Mouse (Mus musculus) heart, postnatal 36 days (tissue): Measurements from ENCODE around the gene Slc5a3. TPM values are rescaled to one million over a fixed set of nuclear protein-coding genes. Genes with fewer than 3 reads are reported as not detected.

ENCODE experiments used
- DNase-seq, 2 experiments: peaks; one replicate each; pipeline ENCODE4 v3.0.0; 2021 to 2022
- intact Hi-C: fragments of 180-260 bp; cut with DNase I; formaldehyde crosslinking; loops from one replicate; pipeline ENCODE4 v1.15.1; 2025
- total RNA-seq, 2 experiments: library from RNA; stranded (reverse); gene quantifications; 2 replicates each; pipeline ENCODE4 v1.2.3; 2021

Gene Slc5a3
- 1 to 10 TPM; 5.6 to 5.8 TPM for total RNA-seq

DNA sequence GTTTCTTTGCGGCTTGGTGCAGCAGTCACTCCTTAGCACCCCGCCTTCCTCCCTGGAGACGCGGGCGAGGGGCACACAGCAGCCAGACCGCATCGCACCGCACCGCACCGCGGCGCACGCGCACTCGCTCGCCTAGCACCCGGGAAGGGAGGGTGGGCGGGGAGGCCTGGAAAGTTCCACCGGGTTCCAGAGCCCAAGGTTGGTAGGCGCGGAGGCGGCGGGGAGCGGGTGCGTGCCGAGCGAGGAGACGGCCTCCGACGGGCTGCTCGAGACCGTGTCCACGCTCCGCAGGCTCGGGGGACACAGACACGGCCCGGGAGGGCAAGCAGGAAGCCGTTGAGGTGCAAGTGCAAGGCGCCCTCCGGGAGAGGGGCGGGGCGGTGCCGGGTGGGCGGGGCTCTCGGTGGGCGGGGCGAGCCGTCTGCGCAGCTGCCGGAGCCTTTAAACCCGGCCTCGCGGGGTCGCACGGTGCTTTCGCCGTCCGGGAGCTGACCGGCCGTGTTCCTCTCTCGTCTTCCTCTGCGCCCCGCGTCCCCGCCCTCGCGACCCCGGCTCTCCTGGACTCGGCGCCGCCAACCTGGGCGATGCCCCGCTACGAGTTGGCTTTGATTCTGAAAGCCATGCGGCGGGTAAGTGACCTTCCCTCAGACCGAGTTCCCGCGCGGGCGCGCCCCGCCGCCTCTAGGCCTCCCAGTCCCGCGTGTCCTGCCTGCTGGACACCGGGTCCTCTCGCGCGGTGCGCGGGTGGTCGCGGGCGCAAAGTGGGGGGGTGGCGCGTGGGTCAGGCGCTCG, at the start of gene Slc5a3, which contains the start of the genes Mrps6 and Gm49711:
Slc5a3 (plus strand) TSS at position 471 of the 792 bp plus-strand sequence.
Mrps6 (plus strand) TSS at position 419 of the 792 bp plus-strand sequence.
Gm49711 (plus strand) TSS at position 465 of the 792 bp plus-strand sequence.
- intact Hi-C loops = loop anchor here (1.0 to 10.0 kb wide), 5 partner anchors 39 to 407 kb away; partner anchors contain the start of gene Smim11
- DNase-seq = peak; percentile 88 to 95

DNA sequence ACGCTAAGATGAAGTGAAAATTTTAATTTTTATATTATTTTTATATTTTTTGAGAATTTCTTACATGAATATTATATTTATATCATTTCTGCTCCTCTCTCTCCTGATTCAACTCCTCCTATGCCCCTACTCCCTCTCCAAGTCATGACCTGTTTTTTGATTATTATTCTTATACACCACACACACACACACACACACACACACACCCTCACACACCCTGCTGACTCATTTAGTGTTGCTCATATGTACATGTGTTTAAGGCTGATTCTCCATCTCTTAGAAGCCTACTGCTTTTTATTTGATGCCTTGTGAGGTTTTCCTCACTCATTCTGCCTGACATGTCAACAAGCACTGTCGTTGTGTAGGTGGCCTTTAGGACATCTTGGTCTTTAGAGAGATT, 48.5 kb upstream of the Slc5a3 start:
- no peak for DNase-seq
- intact Hi-C loops = no loop called here

DNA sequence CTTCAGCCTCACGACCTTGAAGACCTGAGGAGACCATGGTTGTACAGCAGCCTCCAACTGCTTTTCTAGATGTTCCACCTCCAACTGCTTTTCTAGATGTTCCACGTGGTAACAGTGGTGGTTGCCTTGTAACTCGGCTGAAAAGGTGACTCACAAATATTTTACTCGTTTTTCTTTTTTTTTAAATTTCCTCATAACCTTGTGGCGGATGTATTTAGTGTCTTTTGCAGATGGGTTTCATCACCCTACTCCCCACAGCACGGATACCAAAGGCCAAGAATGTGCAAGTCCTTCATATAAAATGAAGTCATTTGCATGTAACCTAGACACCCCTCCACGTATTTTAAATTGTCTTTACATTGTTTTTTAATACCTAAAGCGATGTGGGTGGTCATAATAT, 41.3 kb upstream of the Slc5a3 start:
- DNase-seq = no peak
- intact Hi-C loops = no loop called here

DNA sequence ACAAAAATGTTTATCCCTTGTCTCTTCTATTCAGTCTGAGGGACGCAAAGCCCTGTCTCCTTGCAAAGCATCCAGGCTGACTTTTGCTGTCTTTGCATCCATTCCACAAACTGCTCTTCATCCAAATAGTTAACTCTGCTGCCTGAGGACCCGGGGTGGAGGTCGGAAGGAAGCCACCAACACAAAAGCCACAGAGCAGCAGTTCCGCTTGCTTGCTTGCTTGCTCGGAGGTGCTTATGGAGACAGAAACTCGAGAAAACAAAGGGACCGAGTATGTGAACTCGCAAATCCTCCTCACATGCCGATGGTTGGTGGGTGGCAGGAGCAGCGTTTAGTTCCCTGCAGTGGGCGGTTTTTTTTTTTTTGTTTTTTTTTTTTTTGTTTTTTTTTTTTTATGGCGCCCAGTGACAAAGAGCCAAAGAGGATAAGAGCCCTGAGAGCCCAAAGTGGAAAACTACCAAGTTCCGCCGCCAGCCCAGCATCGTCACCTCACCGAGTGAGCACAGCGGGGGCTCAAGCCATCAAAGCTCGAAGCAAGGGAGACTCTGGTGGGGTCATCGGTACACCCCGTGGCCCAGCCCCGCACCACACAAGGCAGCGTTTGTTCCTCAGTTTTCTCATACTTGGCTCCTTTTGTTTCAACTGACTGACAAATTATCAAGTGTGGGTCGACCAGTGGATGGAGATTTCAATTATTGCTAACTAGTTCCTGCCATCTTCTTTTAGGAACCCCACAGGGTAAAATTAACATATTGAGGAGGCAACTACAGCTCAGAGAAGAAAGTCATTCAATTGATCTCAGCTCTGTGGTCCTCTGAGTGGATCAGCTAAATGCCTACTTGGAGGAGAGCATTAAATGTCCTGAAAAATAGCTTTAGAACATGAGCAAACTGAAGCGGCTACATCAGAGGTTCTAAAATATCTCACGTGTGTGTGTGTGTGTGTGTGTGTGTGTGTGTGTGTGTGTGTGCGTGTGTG, 38.7 kb upstream of the Slc5a3 start:
- DNase-seq = peak; percentile 52 to 53
- intact Hi-C loops = loop anchor here (2.0 kb wide), 1 partner anchor 37 kb away; no protein-coding TSS in a partner anchor

DNA sequence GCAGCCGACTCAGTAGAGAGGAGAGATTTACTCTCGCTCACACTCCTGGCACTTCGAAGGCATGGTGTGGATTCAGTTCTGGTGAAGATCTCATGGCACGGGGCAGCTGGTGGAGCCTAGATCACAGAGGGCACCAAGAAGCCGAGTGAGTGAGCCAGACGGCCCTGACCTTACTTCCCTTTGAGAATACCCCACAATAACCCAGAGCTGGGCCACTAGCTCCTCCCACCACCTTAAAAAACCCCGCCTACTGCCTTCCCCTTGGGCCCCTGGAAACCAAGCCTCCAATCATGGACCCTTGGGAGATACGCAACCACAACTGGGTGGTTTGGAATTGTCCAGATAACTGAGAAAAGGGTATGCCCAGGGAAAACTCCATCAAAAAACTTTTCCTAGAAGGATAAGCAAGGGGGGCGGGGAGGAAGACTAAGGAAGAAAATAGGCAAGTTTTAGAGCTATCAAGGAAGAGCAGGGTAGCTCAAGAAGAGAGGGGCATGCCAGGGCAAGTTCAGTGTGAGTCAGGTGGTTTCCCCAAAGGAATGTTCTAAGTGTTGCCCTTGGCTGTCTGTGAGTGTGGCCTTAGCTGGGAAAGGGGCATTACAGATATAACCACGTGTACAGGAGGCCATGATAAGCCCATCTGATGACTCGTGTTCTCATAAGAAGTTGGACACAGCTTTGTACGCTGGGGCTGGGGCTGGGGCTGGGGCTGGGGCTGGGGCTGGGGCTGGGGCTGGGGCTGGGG, 36.3 kb upstream of the Slc5a3 start:
- intact Hi-C loops = no loop called here
- no peak for DNase-seq

DNA sequence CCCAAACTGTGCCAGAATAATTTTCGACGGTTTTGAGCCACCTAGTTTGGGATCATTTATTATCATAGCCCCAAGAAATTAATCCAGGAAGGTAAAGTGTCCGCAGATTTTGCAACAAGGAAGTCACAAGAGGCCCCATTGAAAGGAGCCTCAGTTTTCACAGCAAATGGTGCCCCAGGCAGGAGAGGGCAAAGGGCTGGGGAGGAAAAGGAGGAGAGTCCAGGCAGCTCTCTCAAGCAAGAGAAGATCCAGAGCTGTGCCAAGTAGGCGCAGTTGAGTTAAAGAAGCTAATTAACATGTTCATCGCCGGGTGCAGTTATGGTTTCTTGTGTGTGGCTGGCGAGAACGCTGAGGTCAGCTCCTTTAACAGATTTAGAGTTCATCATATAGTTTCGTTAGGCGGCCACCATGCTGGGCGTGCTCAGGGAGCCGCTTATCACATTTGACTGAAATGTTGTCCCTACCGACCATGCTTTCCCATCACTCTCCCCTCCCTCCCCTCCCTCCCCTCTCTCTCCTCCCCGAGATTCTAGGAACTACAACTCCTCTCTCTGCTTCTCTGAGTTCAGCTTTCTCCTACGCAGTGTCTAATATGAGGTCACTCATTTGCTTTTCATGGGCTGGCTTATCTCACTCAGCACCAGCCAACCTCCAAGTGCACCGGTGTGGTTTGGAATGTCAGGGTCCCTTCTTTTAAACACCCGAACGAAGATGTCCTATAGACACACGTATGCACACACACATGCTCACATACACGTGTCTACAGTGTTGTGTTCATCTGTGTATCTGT, 35.4 kb upstream of the Slc5a3 start:
- no peak for DNase-seq
- intact Hi-C loops = no loop called here

DNA sequence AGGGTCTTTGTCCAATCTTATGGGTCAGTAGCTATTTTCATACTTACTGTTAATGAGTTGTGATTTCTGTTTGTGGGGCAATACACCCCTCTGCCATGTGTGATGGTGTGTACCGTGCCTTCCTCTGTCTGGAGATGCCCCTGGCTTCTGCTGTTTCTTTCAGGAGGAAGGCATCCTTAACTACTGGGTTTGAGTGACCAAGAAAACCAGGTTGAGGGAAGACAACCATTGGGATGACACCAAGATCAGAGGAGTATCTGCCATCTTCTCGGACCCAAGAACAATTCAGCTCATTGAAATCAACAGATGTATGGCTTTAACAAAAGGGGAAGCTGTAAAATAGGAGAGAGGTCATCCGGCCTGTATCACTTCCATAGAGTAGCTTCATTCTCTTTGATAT, 24.8 kb upstream of the Slc5a3 start:
- no peak for DNase-seq
- intact Hi-C loops = no loop called here

DNA sequence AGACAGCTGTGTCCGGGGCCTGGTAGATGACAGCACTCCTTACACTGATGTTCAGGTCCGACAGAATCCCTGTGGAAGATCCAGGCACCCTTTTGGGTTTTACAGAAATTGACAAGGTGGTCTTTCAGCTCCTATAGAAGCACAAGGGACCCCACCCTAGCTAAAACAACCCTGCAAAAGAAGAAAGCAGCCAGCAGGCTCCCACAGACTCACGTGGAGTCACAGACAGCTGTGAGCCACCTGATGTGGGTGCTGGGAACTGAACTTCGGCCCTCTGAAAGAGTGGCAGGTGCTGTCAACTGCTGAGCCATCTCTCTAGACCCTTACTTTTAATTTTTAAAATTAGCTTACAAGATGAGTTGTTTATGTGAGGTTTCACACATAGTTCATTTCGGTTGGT, 23.4 kb upstream of the Slc5a3 start:
- no peak for DNase-seq
- intact Hi-C loops = no loop called here

DNA sequence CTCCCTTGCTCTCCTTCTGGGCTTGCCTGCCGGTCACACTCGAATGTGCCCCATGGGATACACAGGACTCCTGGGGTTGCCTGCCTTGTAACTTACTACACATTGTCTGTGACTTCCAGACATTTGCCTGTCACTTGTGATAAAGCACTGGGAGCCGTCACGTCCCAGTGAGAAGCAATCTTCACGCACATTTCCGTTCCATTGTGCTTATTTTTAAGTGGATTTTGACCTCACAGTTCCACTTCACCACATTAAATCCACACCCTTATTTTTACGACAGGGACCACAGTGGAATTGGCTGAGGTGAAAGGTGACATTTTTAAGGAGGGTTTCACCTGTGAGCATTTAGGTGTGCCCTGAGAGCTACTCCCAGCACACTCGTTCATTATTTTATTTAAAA, 21.4 kb upstream of the Slc5a3 start:
- DNase-seq = no peak
- intact Hi-C loops = no loop called here

DNA sequence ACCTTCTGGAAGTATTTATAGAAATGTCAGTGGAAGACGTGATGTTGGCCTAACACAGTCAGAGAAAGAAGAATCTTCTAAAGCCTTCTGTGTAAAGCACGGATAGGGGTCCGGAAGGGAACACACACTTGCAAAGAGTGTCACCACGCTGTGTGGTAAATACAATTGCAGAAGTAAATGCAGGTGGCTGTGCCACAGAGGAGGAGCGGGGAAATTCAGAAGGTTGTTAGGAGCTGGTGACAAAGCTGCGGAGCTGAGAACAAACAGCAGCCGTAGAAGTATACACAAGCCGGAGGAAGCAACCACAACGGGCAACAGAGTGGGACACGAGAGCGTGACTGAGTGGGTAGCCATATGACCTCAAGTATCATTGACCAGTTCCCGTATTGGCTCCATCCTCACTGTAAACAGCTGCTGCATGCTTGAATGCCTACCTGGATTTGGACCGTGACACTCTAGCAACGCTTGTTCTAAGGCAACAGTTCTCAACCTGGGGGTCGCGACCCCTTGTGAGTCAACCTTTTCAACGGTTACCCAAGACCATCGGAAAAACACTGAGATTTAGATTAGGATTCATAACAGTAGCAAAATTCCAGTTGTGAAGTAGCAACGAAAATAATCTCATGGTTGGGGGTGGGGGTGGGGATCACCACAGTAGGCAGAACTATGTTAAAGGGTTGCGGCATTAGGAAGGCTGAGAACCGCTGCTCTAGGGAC, 20.1 kb upstream of the Slc5a3 start:
- intact Hi-C loops = no loop called here
- no peak for DNase-seq

DNA sequence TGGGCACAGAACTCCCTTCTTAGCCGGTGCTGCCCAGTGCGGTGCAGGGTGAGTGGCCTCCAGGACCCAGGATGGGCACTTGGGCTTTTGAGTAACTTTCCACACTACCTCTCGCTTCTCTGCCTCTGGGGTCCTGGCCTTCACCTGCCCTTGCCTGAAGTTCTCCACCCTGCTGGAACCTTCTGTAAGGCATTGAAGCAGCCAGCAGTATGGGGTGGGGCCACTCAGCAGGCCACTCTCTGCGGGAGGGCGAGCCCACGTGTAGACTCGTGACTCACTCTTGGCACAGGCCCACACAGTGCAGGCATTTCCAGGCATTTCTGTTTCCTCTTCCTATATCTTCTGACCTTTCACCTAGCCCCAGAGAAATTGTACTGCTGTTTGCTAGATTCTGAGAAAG, 18.7 kb upstream of the Slc5a3 start:
- intact Hi-C loops = no loop called here
- DNase-seq = no peak

DNA sequence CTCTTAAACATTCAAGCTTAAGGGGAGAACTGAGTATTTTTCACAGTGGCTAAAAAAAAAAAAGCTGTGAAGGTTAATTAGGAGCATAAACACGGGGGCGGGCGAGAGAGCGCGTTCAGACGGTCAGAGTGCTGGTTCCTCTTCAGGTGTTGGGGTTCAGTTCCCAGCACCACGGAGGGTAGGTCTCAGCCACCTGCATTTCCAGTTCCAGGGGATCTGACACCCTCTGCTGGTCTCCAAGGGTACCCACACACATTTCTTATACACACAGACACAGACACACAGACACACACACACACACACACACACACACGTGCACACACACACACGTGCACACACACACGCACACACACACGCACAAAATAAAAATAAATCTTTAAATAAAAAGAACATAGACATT, 18.2 kb upstream of the Slc5a3 start:
- DNase-seq = no peak
- intact Hi-C loops = no loop called here

DNA sequence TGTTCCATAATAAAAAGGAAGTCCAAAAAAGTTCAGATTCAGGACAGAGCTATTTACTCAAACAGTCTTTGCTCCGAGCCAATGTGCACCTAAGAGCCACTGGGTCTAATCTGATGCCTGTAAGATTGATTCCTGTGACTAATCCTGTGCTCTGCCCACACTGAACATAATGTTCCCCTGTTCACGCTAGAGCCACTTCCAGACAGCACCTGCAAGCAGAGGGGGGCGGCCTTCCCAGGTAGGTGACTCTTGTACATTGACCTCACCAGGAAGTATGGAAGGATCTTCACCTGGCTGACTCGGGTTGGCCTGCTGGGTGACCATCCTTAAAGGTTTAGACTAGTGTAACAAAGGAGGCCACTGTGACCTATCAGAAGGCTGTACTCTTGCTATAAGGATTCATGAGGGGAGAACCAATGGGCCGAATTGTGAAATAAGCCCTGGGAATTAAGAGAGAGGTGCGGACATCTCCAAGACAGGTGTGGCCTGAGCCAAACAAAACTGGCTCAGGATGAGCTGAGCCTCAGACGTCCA, 6.3 kb upstream of the Slc5a3 start:
- no peak for DNase-seq
- intact Hi-C loops = loop anchor here (10.0 kb wide), 1 partner anchor 413 kb away; no protein-coding TSS in a partner anchor

DNA sequence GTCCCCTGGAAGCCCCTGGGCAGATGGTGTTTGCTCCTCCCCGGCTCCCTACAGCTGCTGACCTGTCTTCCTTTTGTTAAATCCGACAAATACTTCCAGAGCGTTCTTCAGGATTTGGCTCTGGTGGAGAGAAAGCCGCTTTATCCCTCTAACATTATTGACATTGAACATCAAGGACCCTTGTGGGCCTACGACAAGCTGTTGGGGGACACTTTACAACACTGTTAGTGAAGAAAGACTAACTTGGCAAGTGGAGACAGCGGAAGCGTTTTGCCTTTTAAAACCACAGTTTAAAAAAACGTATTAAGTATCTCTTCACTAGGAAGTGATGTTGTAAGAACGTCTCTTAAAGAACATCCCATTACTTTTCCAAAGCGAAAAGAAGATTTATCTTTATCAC, 5.6 kb upstream of the Slc5a3 start:
- DNase-seq = no peak
- intact Hi-C loops = loop anchor here (10.0 kb wide), 1 partner anchor 412 kb away; no protein-coding TSS in a partner anchor

DNA sequence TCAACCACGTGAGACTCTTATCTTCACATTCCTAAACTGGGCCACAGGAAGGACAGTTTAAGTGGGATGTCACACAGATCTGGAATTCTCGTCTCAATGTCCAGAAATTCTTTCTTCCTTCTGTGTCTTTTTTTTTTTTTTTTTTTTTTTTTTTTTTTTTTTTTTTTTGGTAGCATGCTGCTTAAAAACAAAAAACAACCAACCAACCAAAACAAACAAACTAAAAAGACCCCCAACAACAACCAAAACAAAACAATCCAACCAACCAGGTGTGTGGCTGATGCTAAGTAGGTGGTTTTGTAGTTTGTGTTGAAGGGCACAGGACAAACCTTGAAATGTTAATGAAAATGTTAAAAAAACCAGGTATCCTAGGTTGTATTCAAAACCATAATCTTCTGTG, 1.4 kb upstream of the Slc5a3 start:
- DNase-seq = no peak
- intact Hi-C loops = loop anchor here (2.0 to 10.0 kb wide), 3 partner anchors 38 to 408 kb away; partner anchors contain the start of gene Smim11

DNA sequence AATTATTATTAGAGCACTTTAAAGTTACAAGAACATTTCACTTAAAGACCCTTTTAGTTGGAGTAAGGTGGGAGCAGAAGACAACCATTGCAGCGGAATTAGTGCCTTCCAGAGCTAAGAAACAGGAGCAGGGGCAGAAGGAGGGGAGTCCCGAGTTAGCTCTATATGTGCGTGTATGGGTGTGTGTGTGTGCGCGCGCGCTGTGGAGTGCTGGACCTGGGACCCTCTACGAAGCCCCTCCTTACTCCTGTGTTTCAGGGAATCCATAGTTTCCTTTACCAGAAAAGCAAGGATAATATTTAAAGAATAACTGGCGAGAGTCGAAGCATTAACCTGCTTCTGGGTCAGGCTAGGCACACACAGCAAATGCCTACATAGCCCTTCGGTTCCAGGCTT, 668 bp upstream of the Slc5a3 start:
- DNase-seq = peak in 1 of 2 experiments; percentile 15
- intact Hi-C loops = loop anchor here (2.0 to 10.0 kb wide), 3 partner anchors 39 to 407 kb away; partner anchors contain the start of gene Smim11

DNA sequence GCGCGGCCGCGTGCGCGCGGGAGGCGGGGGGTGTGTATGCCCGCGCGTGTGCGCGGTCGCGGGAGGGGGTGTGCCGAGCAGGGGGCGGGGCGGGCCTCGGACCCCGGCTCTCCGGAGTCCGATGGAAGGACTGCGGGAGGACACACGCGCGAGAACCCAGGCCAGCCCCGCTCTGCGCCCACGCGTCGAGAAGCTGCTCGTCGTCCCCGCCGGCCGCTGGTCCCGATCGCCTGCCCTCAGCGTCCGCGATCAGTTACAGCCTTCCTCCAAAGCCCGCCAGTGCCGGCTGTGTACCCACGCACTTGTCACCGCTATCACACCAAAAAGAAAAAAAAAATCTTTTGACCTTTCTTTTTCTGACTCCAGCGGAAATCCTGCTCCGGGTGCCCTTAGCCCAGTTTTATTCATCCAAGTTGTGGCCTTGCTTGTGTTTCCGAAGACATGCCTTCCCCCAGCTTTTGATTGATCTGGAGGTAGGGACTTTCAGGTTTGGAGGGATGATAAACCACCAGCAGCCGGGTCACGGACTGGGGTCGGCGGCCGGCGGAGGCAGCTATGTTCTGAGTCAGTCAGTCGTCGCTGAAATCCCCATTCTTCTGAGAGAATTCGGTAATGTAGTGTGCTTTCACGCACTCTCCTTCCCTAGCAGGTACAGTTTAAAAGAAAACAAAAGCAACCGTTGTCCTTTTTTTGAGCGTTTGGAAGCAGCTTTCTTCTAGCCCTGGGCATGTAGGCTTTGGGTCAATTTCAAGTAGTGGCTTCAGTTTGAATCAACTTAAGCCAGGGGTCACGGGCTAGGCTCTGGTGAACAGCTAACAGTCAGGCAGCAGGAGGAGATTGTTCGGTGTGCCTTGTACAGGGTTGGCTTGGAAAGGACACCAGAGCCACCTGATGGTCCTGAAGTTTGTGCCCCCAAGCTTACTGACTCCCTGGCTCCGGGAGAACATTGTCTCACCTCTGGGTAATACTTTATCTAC, 810 bp downstream of the Slc5a3 start:
- peak; percentile 21 to 22 for DNase-seq

More for the DNA sequence above, 810 bp downstream of the Slc5a3 start:
- intact Hi-C loops = loop anchor here (1.0 to 10.0 kb wide), 4 partner anchors 124 to 406 kb away; partner anchors contain the start of gene Smim11
